Mouse (Mus musculus) spleen, adult 18-20 months (tissue): ENCODE measurements around the gene Gm15262.
"Not testable (repeated sequence)": the region's sequence is repeated elsewhere in the genome, so short reads cannot be mapped to it uniquely, and the experiment has no call there.

Experiments
- DNase-seq, 2 experiments: peaks; one replicate each; pipeline ENCODE4 v3.0.0; 2022; ENCODE audit warnings: mixed read lengths in 2 of 2

Gm15262 gene

GRCm38 (mm10) chrX:161287156-161287555, at the start of gene Gm15262:
TSS of gene Gm15262 (plus strand) at chrX:161287456.
- not testable (repeated sequence) for DNase-seq

DNA sequence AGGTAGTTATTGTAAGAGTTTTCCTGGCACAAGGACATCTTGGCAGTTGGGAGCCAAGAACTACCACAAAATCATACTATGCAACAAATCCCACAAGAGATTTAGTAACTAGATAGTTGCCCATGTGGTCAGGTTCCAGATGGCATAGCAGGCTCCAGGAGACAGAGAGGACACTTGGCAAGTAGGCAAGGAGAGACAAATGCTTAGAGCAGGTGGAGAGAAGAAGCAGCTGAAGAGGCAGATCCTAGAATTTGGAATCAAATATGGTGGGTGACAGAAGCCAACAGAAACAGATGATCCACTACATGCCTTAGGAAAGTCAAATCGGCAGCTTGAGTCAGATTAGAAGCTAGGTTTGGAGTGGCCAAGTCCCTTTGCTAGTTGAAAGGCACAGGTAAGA, 20.9 kb downstream of the Gm15262 start:
- no peak for DNase-seq

GRCm38 (mm10) chrX:161316443-161316842, 29.2 kb downstream of the Gm15262 start:
- no peak for DNase-seq

GRCm38 (mm10) chrX:161370927-161371326, 83.7 kb downstream of the Gm15262 start:
- no peak for DNase-seq

GRCm38 (mm10) chrX:161371461-161371860, 84.2 kb downstream of the Gm15262 start:
- no peak for DNase-seq

- no peak for DNase-seq
These were observed 88.3 kb downstream of the Gm15262 start for GRCm38 (mm10) chrX:161375568-161375967.

- peak in 1 of 2 experiments; percentile 23 for DNase-seq
These were observed 98.5 kb downstream of the Gm15262 start for GRCm38 (mm10) chrX:161385791-161386190.

DNA sequence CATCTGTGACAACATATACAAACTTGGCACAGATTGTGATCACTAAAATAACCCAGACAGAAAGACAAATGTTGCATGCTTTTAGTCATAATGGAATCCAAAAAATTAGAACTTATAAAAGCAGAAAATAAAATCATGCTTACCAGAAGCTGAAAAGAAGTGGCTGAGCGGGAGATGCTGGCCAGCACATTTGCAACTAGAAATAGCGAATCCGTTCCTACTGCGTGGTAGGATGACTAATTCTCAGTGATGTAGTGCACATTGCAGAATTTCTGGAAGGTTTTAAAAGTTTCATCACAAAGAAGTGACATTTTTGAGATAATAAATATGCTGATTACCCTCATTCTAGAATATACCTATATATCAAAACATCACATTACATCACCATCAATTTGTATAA, 100.7 kb downstream of the Gm15262 start:
- no peak for DNase-seq

DNA sequence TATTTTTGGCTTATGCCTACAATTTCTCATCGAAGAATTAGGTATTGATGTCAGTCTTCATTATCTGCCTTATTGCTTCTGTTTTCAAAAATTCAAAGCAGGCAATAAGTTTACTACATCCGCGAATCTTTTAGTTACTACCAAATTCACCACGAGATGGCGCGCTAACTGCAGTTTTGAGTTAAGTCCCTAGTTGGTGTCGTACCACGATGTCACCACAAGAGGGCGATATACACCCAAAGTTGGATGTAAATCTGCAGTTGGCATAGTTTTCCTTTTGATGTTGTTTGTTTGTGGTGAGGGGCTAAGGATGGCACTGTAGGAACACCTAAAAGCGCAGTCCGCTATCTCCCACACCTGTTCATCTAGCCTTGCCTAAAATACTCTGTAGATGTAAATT, 111.9 kb downstream of the Gm15262 start:
- DNase-seq, result peak; percentile 25 to 71

DNA sequence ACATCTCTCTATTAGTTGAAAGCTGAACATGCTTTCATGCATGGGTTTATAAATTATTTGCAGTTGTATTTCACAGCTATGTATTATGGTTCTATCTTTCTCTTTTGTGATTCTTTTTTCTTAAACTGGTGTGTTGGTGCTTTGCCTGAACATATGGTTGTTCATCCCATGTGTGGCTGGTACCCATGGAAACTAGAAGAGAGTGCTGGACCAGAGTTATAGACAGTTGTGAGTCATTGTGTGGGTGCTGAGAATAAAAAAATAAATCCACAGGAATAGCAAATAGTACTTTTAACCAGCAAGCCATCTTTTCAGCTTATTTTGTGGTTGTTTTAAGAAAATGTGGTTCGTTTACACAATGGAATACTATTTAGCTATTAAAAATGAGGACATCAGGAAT, 123.9 kb downstream of the Gm15262 start:
- no peak for DNase-seq
